Mouse (Mus musculus) MEL (cell line): ENCODE data around the gene Jam2. TPM values are rescaled to one million over a fixed set of nuclear protein-coding genes. Genes with fewer than 3 reads are reported as not detected.

Source experiments
- DNase-seq: peaks from one replicate; pipeline ENCODE4 v3.0.0; 2011; ENCODE audit warnings: low read depth, low spot score
- H3K27ac ChIP-seq: 2 replicates; pipeline ENCODE4 v1.5.1; 2012; ENCODE audit warnings: low read depth, mild to moderate bottlenecking, control low read depth, low read length, moderate library complexity; ENCODE audit not compliant: control insufficient read depth
- H3K27me3 ChIP-seq, 2 experiments: fragments of 150-350 bp in 1 of 2; sonication (generic) in 1 of 2; 2 replicates each; pipeline ENCODE4 v1.6.1; 2012; ENCODE audit warnings: low read length in 2 of 2, mild to moderate bottlenecking in 2 of 2, improper control_type of control experiment in 1 of 2, moderate library complexity in 1 of 2; ENCODE audit not compliant: insufficient read depth in 2 of 2, control insufficient read depth in 1 of 2
- H3K36me3 ChIP-seq, 2 experiments: 2 replicates each; pipeline ENCODE4 v1.6.1; 2012 to 2014; ENCODE audit warnings: low read length in 2 of 2, improper control_type of control experiment in 1 of 2, inconsistent platforms in 1 of 2, mild to moderate bottlenecking in 1 of 2; ENCODE audit not compliant: insufficient read depth in 2 of 2, control insufficient read depth in 1 of 2
- H3K4me1 ChIP-seq, 2 experiments: fragments of 150-350 bp in 1 of 2; sonication (generic) in 1 of 2; 2 replicates each; pipeline ENCODE4 v1.6.1; 2012; ENCODE audit warnings: low read length in 2 of 2, improper control_type of control experiment in 1 of 2, mild to moderate bottlenecking in 1 of 2; ENCODE audit not compliant: insufficient read depth in 2 of 2, control insufficient read depth in 1 of 2
- H3K4me3 ChIP-seq, 2 experiments: fragments of 150-350 bp in 1 of 2; sonication (generic) in 1 of 2; 2 replicates each; pipeline ENCODE4 v1.5.1; 2012; ENCODE audit warnings: low read depth in 2 of 2, low read length in 2 of 2, mild to moderate bottlenecking in 2 of 2, moderate library complexity in 2 of 2, control low read depth in 1 of 2, improper control_type of control experiment in 1 of 2; ENCODE audit not compliant: control insufficient read depth in 1 of 2, insufficient read depth in 1 of 2
- H3K79me2 ChIP-seq: 2 replicates; pipeline ENCODE4 v1.6.1; 2012; ENCODE audit warnings: mild to moderate bottlenecking, low read length, moderate library complexity; ENCODE audit not compliant: control insufficient read depth, poor library complexity, insufficient read depth
- H3K9ac ChIP-seq: 2 replicates; pipeline ENCODE4 v1.6.1; 2012; ENCODE audit warnings: low read depth, mild to moderate bottlenecking, control low read depth, low read length, moderate library complexity; ENCODE audit not compliant: control insufficient read depth, poor library complexity, severe bottlenecking
- H3K9me3 ChIP-seq: fragments of 150-350 bp; sonication (generic); replicated peaks from 2 replicates; pipeline ENCODE4 v1.6.1; 2012; ENCODE audit warnings: mild to moderate bottlenecking, low read length, improper control_type of control experiment, moderate library complexity; ENCODE audit not compliant: insufficient read depth
- CHD2 ChIP-seq: IDR thresholded peaks from 2 replicates; pipeline ENCODE4 v1.6.1; 2011; ENCODE audit warnings: low read length, improper control_type of control experiment
- CTCF ChIP-seq, 3 experiments: IDR thresholded peaks in 2 of 3; conservative IDR thresholded peaks in 1 of 3; 2 replicates each; pipeline ENCODE4 v1.5.1; 2011 to 2012; ENCODE audit warnings: low read length in 3 of 3, low read depth in 2 of 3, mild to moderate bottlenecking in 2 of 3, improper control_type of control experiment in 1 of 3, inconsistent platforms in 1 of 3, mixed read lengths in 1 of 3, moderate library complexity in 1 of 3; ENCODE audit not compliant: control insufficient read depth in 1 of 3, insufficient read depth in 1 of 3, poor library complexity in 1 of 3, severe bottlenecking in 1 of 3
- E2F4 ChIP-seq: IDR thresholded peaks from 2 replicates; pipeline ENCODE4 v1.6.1; 2011; ENCODE audit warnings: low read depth, low read length, improper control_type of control experiment, borderline replicate concordance
- ELF1 ChIP-seq: IDR thresholded peaks from 2 replicates; pipeline ENCODE4 v1.6.1; 2014; ENCODE audit warnings: low read depth, mild to moderate bottlenecking, inconsistent platforms, low read length, improper control_type of control experiment, moderate library complexity
- EP300 ChIP-seq, 2 experiments: IDR thresholded peaks; 2 replicates each; pipeline ENCODE4 v1.6.1; 2011; ENCODE audit warnings: improper control_type of control experiment in 2 of 2, low read length in 2 of 2, low read depth in 1 of 2, mild to moderate bottlenecking in 1 of 2
- GATA1 ChIP-seq: IDR thresholded peaks from 2 replicates; pipeline ENCODE4 v1.6.1; 2011; ENCODE audit warnings: low read depth, low read length, improper control_type of control experiment
- JUND ChIP-seq: IDR thresholded peaks from 2 replicates; pipeline ENCODE4 v1.6.1; 2011; ENCODE audit warnings: low read depth, mild to moderate bottlenecking, improper control_type of control experiment, low read length
- MAFK ChIP-seq: IDR thresholded peaks from 2 replicates; pipeline ENCODE4 v1.6.1; 2011; ENCODE audit warnings: low read depth, mild to moderate bottlenecking, low read length, improper control_type of control experiment, borderline replicate concordance
- MAX ChIP-seq: IDR thresholded peaks from 2 replicates; pipeline ENCODE4 v1.6.1; 2011; ENCODE audit warnings: low read length, improper control_type of control experiment
- NELFE ChIP-seq: IDR thresholded peaks from 2 replicates; pipeline ENCODE4 v1.6.1; 2011; ENCODE audit warnings: low read depth, low read length, improper control_type of control experiment
- NRF1 ChIP-seq: IDR thresholded peaks from 2 replicates; pipeline ENCODE4 v1.6.1; 2014; ENCODE audit warnings: low read depth, mild to moderate bottlenecking, inconsistent platforms, low read length, improper control_type of control experiment, moderate library complexity; ENCODE audit not compliant: poor library complexity, insufficient read depth, severe bottlenecking
- POLR2A ChIP-seq, 2 experiments: IDR thresholded peaks; 2 replicates each; pipeline ENCODE4 v1.6.1; 2011 to 2012; ENCODE audit warnings: low read length in 2 of 2, mild to moderate bottlenecking in 2 of 2, control low read depth in 1 of 2, improper control_type of control experiment in 1 of 2, low read depth in 1 of 2, moderate library complexity in 1 of 2; ENCODE audit not compliant: control insufficient read depth in 1 of 2, insufficient read depth in 1 of 2, poor library complexity in 1 of 2
- RAD21 ChIP-seq: IDR thresholded peaks from 2 replicates; pipeline ENCODE4 v1.6.1; 2011; ENCODE audit warnings: mild to moderate bottlenecking, low read depth, low read length, improper control_type of control experiment
- SIN3A ChIP-seq: IDR thresholded peaks from 2 replicates; pipeline ENCODE4 v1.6.1; 2012; ENCODE audit warnings: low read length, improper control_type of control experiment, inconsistent platforms
- TAL1 ChIP-seq: IDR thresholded peaks from 2 replicates; pipeline ENCODE4 v1.6.1; 2012; ENCODE audit warnings: mild to moderate bottlenecking, inconsistent platforms, low read length, moderate library complexity, mixed read lengths
- USF1 ChIP-seq: IDR thresholded peaks from 2 replicates; pipeline ENCODE4 v1.6.1; 2014; ENCODE audit warnings: low read depth, mild to moderate bottlenecking, inconsistent platforms, low read length, improper control_type of control experiment, moderate library complexity
- USF2 ChIP-seq, 2 experiments: IDR thresholded peaks; 2 replicates each; pipeline ENCODE4 v1.6.1; 2011 to 2012; ENCODE audit warnings: improper control_type of control experiment in 2 of 2, low read length in 2 of 2, borderline replicate concordance in 1 of 2, inconsistent platforms in 1 of 2, low read depth in 1 of 2, mild to moderate bottlenecking in 1 of 2; ENCODE audit not compliant: insufficient read depth in 1 of 2
- ZKSCAN1 ChIP-seq: IDR thresholded peaks from 2 replicates; pipeline ENCODE4 v1.6.1; 2012; ENCODE audit warnings: low read depth, mild to moderate bottlenecking, inconsistent platforms, low read length, improper control_type of control experiment, moderate library complexity
- polyA plus RNA-seq, 2 experiments: library from polyadenylated mRNA; stranded (reverse) in 1 of 2; unstranded in 1 of 2; fragments of >175 nt in 1 of 2; fragments of >200 nt in 1 of 2; gene quantifications; 2 replicates each; pipeline versions ENCODE4 v1.2.1 to v1.2.4; 2012; ENCODE audit warnings: low replicate concordance in 2 of 2, low read depth in 1 of 2; ENCODE audit not compliant: insufficient read length in 2 of 2, insufficient read depth in 1 of 2, missing spikeins in 1 of 2
- total RNA-seq: library from RNA; depleted of rRNA; stranded (reverse); fragments of 300-350 nt; gene quantifications from 2 replicates; pipeline ENCODE4 v1.2.3, GENCODE M21; 2012

Jam2 gene
- total and polyA plus RNA-seq, 3 experiments, result 0.01 to 0.04 TPM; not detected in 1

DNA sequence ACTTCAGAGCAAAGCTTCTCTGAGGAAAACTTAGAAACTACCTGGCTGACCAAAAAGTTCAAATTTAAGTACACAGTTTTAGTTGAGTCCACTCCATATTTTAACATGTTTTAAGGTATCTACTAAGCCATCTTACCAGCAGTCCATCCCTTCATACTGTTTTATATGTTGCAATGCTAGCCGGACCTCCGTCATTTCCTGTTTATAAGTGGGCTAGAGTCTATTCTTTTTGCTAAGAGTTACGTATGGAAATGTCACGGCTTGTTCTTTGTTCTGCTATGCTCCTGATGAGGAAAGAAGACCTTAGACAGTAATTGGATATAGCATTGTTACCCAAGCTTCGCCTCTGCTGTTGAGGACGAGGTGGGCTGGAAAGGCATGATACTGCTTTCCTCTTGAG is 79.6 kb downstream of the Jam2 start:
- H3K27ac ChIP-seq, result no peak overlapping the region
- DNase-seq, result no peak
- no peak overlapping the region for H3K4me3 ChIP-seq
- no peaks in the 10 kb centered on the region for H3K27me3 ChIP-seq
- no peaks in the 10 kb centered on the region for H3K79me2 ChIP-seq
- H3K36me3 ChIP-seq, result peaks cover 0 to 19% of the 10 kb centered on the region in 2 experiments; a peak in 2 of 4 replicates
- H3K9ac ChIP-seq, result no peak overlapping the region
- H3K9me3 ChIP-seq, result no peaks in the 10 kb centered on the region
- TF ChIP-seq ELF1, result no peak
- no peak for TF ChIP-seq E2F4
- no peak for TF ChIP-seq MAFK
- no peak for TF ChIP-seq TAL1
- TF ChIP-seq SIN3A, result no peak
- TF ChIP-seq USF1, result no peak
- TF ChIP-seq RAD21, result no peak
- no peak for TF ChIP-seq EP300 (IDR thresholded peaks at IDR 0.05; ENCODE audit: low read depth in 1 of 2, low read length in 2 of 2)
- no peak for TF ChIP-seq ZKSCAN1
- no peak for TF ChIP-seq CHD2
- TF ChIP-seq NELFE, result no peak
- TF ChIP-seq JUND, result no peak
- TF ChIP-seq NRF1, result no peak
- no peak for TF ChIP-seq MAX
- no peak for TF ChIP-seq POLR2A (IDR thresholded peaks at IDR 0.05; ENCODE audit: control insufficient read depth in 1 of 2, insufficient read depth in 1 of 2, low read depth in 1 of 2, low read length in 2 of 2, poor library complexity in 1 of 2)
- TF ChIP-seq USF2 (IDR thresholded peaks at IDR 0.05; ENCODE audit: borderline replicate concordance in 1 of 2, insufficient read depth in 1 of 2, low read depth in 1 of 2, low read length in 2 of 2), result no peak
- H3K4me1 ChIP-seq, result no peaks in the 10 kb centered on the region

- no peaks in the 10 kb centered on the region for H3K79me2 ChIP-seq
- no peaks in the 10 kb centered on the region for H3K4me1 ChIP-seq
- H3K27me3 ChIP-seq, result no peaks in the 10 kb centered on the region
- H3K4me3 ChIP-seq, result no peak overlapping the region
- no peaks in the 10 kb centered on the region for H3K9me3 ChIP-seq
- H3K9ac ChIP-seq, result no peak overlapping the region
- no peak overlapping the region for H3K27ac ChIP-seq
- peak; percentile 22 for DNase-seq
- TF ChIP-seq GATA1, result peak; percentile 26; the same call in 1 of the 2 replicates
- TF ChIP-seq CTCF (IDR thresholded peaks at IDR 0.05 in 2 of 3, conservative IDR thresholded peaks at IDR 0.05 in 1 of 3; ENCODE audit: control insufficient read depth in 1 of 3, insufficient read depth in 1 of 3, low read depth in 2 of 3, low read length in 3 of 3, poor library complexity in 1 of 3, severe bottlenecking in 1 of 3), result no peak
- peak; percentile 79 for TF ChIP-seq USF1
- H3K36me3 ChIP-seq, result peaks cover 2 to 3% of the 10 kb centered on the region in 2 experiments; a peak in 3 of 4 replicates
Observed at GRCm38 (mm10) chr16:84864656-84865055, 90.7 kb downstream of the Jam2 start.
